Mouse (Mus musculus): Measurements from ENCODE around the gene Srsf3. TPM values are rescaled to one million over a fixed set of nuclear protein-coding genes. Genes with fewer than 3 reads are reported as not detected.
A peak's percentile ranks its signal among the peaks of the same experiment; 100 is the strongest.

The Srsf3 gene
- polyA plus RNA-seq, 1 experiment from 2014 or later = 372 TPM

- Histone ChIP-seq H3K4me2 (no peak overlapping the region), H3K4me3 (no peak overlapping the region), H3K36me3 (peaks cover 41% of the 10 kb centered on the region), H3K27ac (no peak overlapping the region), H3K9me3 (replicated peaks) (no peaks in the 10 kb centered on the region), H3K9ac (no peak overlapping the region), H3K27me3 (replicated peaks) (no peaks in the 10 kb centered on the region; the same call in 1 of the 2 replicates), H3K4me1 (peaks cover 17% of the 10 kb centered on the region)
- 23% methylated on average over 13 of the region's 13 CpGs for WGBS (ENCODE audit: insufficient replicate concordance)
- no peak for ATAC-seq
Observed at GRCm38 (mm10) chr17:29048748-29049507, 16.5 kb downstream of the Srsf3 start.

- Histone ChIP-seq H3K4me3 (no peak overlapping the region), H3K27me3 (replicated peaks) (no peaks in the 10 kb centered on the region; the same call in 1 of the 2 replicates), H3K4me1 (peaks cover 22% of the 10 kb centered on the region), H3K36me3 (peaks cover 36% of the 10 kb centered on the region), H3K4me2 (0 out of 2 replicates have a peak overlapping the region, but pooled peaks have one; percentile 1), H3K9ac (no peak overlapping the region), H3K27ac (no peak overlapping the region), H3K9me3 (replicated peaks) (no peaks in the 10 kb centered on the region)
- WGBS (ENCODE audit: insufficient replicate concordance) = 60% methylated on average over 5 of the region's 5 CpGs
- 0 out of 2 replicates have a peak, but pooled peaks have one; percentile 15 for ATAC-seq
Observed at GRCm38 (mm10) chr17:29049508-29049889, 17.1 kb downstream of the Srsf3 start.

- Histone ChIP-seq H3K9me3 (replicated peaks) (no peaks in the 10 kb centered on the region), H3K27ac (no peak overlapping the region), H3K4me1 (peaks cover 24% of the 10 kb centered on the region), H3K36me3 (peaks cover 31% of the 10 kb centered on the region), H3K4me2 (0 out of 2 replicates have a peak overlapping the region, but pooled peaks have one; percentile 1), H3K9ac (no peak overlapping the region), H3K27me3 (replicated peaks) (no peaks in the 10 kb centered on the region; the same call in 1 of the 2 replicates), H3K4me3 (no peak overlapping the region)
- ATAC-seq = peak; percentile 31
- WGBS (ENCODE audit: insufficient replicate concordance) = 47% methylated on average over 7 of the region's 7 CpGs
Observed at GRCm38 (mm10) chr17:29049923-29050322, 17.5 kb downstream of the Srsf3 start.

GRCm38 (mm10) chr17:29050791-29051190 lies 18.4 kb downstream of the Srsf3 start:
- H3K9me3 ChIP-seq (replicated peaks) = no peaks in the 10 kb centered on the region
- no peaks in the 10 kb centered on the region; the same call in 1 of the 2 replicates for H3K27me3 ChIP-seq (replicated peaks)
- no peak for ATAC-seq
- peaks cover 23% of the 10 kb centered on the region for H3K36me3 ChIP-seq
- H3K4me2 ChIP-seq = 0 out of 2 replicates have a peak overlapping the region, but pooled peaks have one; percentile 21
- no peak overlapping the region for H3K9ac ChIP-seq
- peaks cover 24% of the 10 kb centered on the region for H3K4me1 ChIP-seq
- no peak overlapping the region for H3K4me3 ChIP-seq
- peak overlapping the region; percentile 38; the same call in 1 of the 2 replicates for H3K27ac ChIP-seq
- 64% methylated on average over 14 of the region's 14 CpGs for WGBS (ENCODE audit: insufficient replicate concordance)

GRCm38 (mm10) chr17:29053067-29053466 lies 20.6 kb downstream of the Srsf3 start:
- WGBS (ENCODE audit: insufficient replicate concordance) = 78% methylated on average over 6 of the region's 6 CpGs
- no peak overlapping the region for H3K4me2 ChIP-seq
- no peak overlapping the region for H3K9ac ChIP-seq
- peaks cover 1% of the 10 kb centered on the region for H3K36me3 ChIP-seq
- ATAC-seq = no peak
- no peaks in the 10 kb centered on the region; the same call in 1 of the 2 replicates for H3K27me3 ChIP-seq (replicated peaks)
- peaks cover 33% of the 10 kb centered on the region for H3K4me1 ChIP-seq
- no peak overlapping the region for H3K4me3 ChIP-seq
- no peaks in the 10 kb centered on the region for H3K9me3 ChIP-seq (replicated peaks)
- H3K27ac ChIP-seq = no peak overlapping the region

GRCm38 (mm10) chr17:29053841-29054240 lies 21.4 kb downstream of the Srsf3 start:
- H3K27me3 ChIP-seq (replicated peaks) = no peaks in the 10 kb centered on the region; the same call in 1 of the 2 replicates
- WGBS (ENCODE audit: insufficient replicate concordance) = 68% methylated on average over 7 of the region's 7 CpGs
- H3K36me3 ChIP-seq = no peaks in the 10 kb centered on the region
- H3K9me3 ChIP-seq (replicated peaks) = no peaks in the 10 kb centered on the region
- no peak overlapping the region for H3K4me2 ChIP-seq
- H3K4me3 ChIP-seq = no peak overlapping the region
- H3K9ac ChIP-seq = no peak overlapping the region
- H3K27ac ChIP-seq = no peak overlapping the region
- peaks cover 40% of the 10 kb centered on the region for H3K4me1 ChIP-seq
- no peak for ATAC-seq

- Histone ChIP-seq H3K4me3 (no peak overlapping the region), H3K4me1 (peaks cover 38% of the 10 kb centered on the region), H3K4me2 (no peak overlapping the region), H3K27me3 (replicated peaks) (no peaks in the 10 kb centered on the region; the same call in 1 of the 2 replicates), H3K9me3 (replicated peaks) (no peaks in the 10 kb centered on the region), H3K9ac (no peak overlapping the region), H3K27ac (no peak overlapping the region), H3K36me3 (no peaks in the 10 kb centered on the region)
- 68% methylated on average over 6 of the region's 6 CpGs for WGBS (ENCODE audit: insufficient replicate concordance)
- no peak for ATAC-seq
Observed at GRCm38 (mm10) chr17:29054429-29054828, 22.0 kb downstream of the Srsf3 start.

- no peak overlapping the region for H3K4me3 ChIP-seq
- H3K27ac ChIP-seq = no peak overlapping the region
- WGBS (ENCODE audit: insufficient replicate concordance) = 63% methylated on average over 5 of the region's 5 CpGs
- ATAC-seq = no peak
- no peak overlapping the region for H3K4me2 ChIP-seq
- peaks cover 27% of the 10 kb centered on the region for H3K4me1 ChIP-seq
- H3K36me3 ChIP-seq = no peaks in the 10 kb centered on the region
- no peaks in the 10 kb centered on the region; the same call in 1 of the 2 replicates for H3K27me3 ChIP-seq (replicated peaks)
- no peak overlapping the region for H3K9ac ChIP-seq
- no peaks in the 10 kb centered on the region for H3K9me3 ChIP-seq (replicated peaks)
Observed at GRCm38 (mm10) chr17:29055586-29055985, 23.2 kb downstream of the Srsf3 start.

GRCm38 (mm10) chr17:29056207-29056606 lies 23.8 kb downstream of the Srsf3 start:
- ATAC-seq = no peak
- peaks cover 27% of the 10 kb centered on the region for H3K4me1 ChIP-seq
- no peaks in the 10 kb centered on the region for H3K36me3 ChIP-seq
- H3K4me2 ChIP-seq = no peak overlapping the region
- H3K9ac ChIP-seq = no peak overlapping the region
- H3K27ac ChIP-seq = no peak overlapping the region
- no peak overlapping the region for H3K4me3 ChIP-seq
- no peaks in the 10 kb centered on the region for H3K9me3 ChIP-seq (replicated peaks)
- H3K27me3 ChIP-seq (replicated peaks) = no peaks in the 10 kb centered on the region; the same call in 1 of the 2 replicates
- 30% methylated on average over 7 of the region's 7 CpGs for WGBS (ENCODE audit: insufficient replicate concordance)

- no peaks in the 10 kb centered on the region for H3K9me3 ChIP-seq (replicated peaks)
- no peak overlapping the region for H3K27ac ChIP-seq
- H3K36me3 ChIP-seq = no peaks in the 10 kb centered on the region
- H3K4me2 ChIP-seq = no peak overlapping the region
- no peaks in the 10 kb centered on the region; the same call in 1 of the 2 replicates for H3K27me3 ChIP-seq (replicated peaks)
- no peak overlapping the region for H3K4me3 ChIP-seq
- H3K9ac ChIP-seq = no peak overlapping the region
- 17% methylated on average over 8 of the region's 8 CpGs for WGBS (ENCODE audit: insufficient replicate concordance)
- no peak for ATAC-seq
- H3K4me1 ChIP-seq = peaks cover 27% of the 10 kb centered on the region
Observed at GRCm38 (mm10) chr17:29056699-29057151, 24.3 kb downstream of the Srsf3 start.

- H3K9me3 ChIP-seq (replicated peaks) = no peaks in the 10 kb centered on the region
- WGBS (ENCODE audit: insufficient replicate concordance) = 66% methylated on average over 11 of the region's 11 CpGs
- no peak overlapping the region for H3K27ac ChIP-seq
Observed at GRCm38 (mm10) chr17:29057361-29057890, 25.0 kb downstream of the Srsf3 start.

GRCm38 (mm10) chr17:29057961-29058360 lies 25.5 kb downstream of the Srsf3 start:
- H3K4me2 ChIP-seq = no peak overlapping the region
- no peak for ATAC-seq
- no peak overlapping the region for H3K9ac ChIP-seq
- peaks cover 27% of the 10 kb centered on the region for H3K4me1 ChIP-seq
- WGBS (ENCODE audit: insufficient replicate concordance) = 70% methylated on average over 10 of the region's 10 CpGs
- H3K27me3 ChIP-seq (replicated peaks) = no peaks in the 10 kb centered on the region; the same call in 1 of the 2 replicates
- H3K36me3 ChIP-seq = no peaks in the 10 kb centered on the region
- H3K27ac ChIP-seq = no peak overlapping the region
- no peak overlapping the region for H3K4me3 ChIP-seq
- no peaks in the 10 kb centered on the region for H3K9me3 ChIP-seq (replicated peaks)

More at GRCm38 (mm10) chr17:29057361-29057890, 25.0 kb downstream of the Srsf3 start:
- Histone ChIP-seq H3K4me3 (no peak overlapping the region), H3K36me3 (no peaks in the 10 kb centered on the region), H3K27me3 (replicated peaks) (no peaks in the 10 kb centered on the region; the same call in 1 of the 2 replicates), H3K9ac (no peak overlapping the region), H3K4me1 (peaks cover 27% of the 10 kb centered on the region), H3K4me2 (no peak overlapping the region)
- no peak for ATAC-seq
